Mouse (Mus musculus) stomach, embryonic 14.5 days (tissue): ENCODE data around the gene Gm37240. TPM values are rescaled to one million over a fixed set of nuclear protein-coding genes. Genes with fewer than 3 reads are reported as not detected.

Source experiments
- ATAC-seq: fragments of 200-750 bp; cut with Nextera tagmentation; 2 replicates; pipeline ENCODE4 v1.8.0; 2017; ENCODE audit warnings: low read depth, moderate TSS enrichment; ENCODE audit not compliant: insufficient number of reproducible peaks, insufficient read depth, low FRiP score
- H3K27ac ChIP-seq: fragments of 300-500 bp; sonication (generic); 2 replicates; pipeline ENCODE4 v1.5.1; 2014; ENCODE audit warnings: mild to moderate bottlenecking, low read length, moderate library complexity, mixed read lengths
- H3K27me3 ChIP-seq: fragments of 300-500 bp; sonication (generic); 2 replicates; pipeline ENCODE4 v1.6.1; 2014; ENCODE audit warnings: low read length, control low read depth, mixed read lengths; ENCODE audit not compliant: control insufficient read depth, insufficient read depth
- H3K36me3 ChIP-seq: fragments of 300-500 bp; sonication (generic); 2 replicates; pipeline ENCODE4 v1.6.1; 2014; ENCODE audit warnings: mild to moderate bottlenecking, control low read depth, low read length, moderate library complexity, mixed read lengths; ENCODE audit not compliant: control insufficient read depth, insufficient read depth
- H3K4me1 ChIP-seq: fragments of 300-500 bp; sonication (generic); 2 replicates; pipeline ENCODE4 v1.6.1; 2014; ENCODE audit warnings: low read length, control low read depth, mixed read lengths; ENCODE audit not compliant: control insufficient read depth, insufficient read depth
- H3K4me2 ChIP-seq: fragments of 300-500 bp; sonication (generic); replicated peaks from 2 replicates; pipeline ENCODE4 v1.6.1; 2014; ENCODE audit warnings: low read depth, low read length, control low read depth
- H3K4me3 ChIP-seq: fragments of 300-500 bp; sonication (generic); 2 replicates; pipeline ENCODE4 v1.5.1; 2014; ENCODE audit warnings: low read depth, low read length, control low read depth
- H3K9ac ChIP-seq: fragments of 300-500 bp; sonication (generic); replicated peaks from 2 replicates; pipeline ENCODE4 v1.6.1; 2014; ENCODE audit warnings: low read depth, mild to moderate bottlenecking, control low read depth, low read length, moderate library complexity, mixed read lengths
- H3K9me3 ChIP-seq: fragments of 300-500 bp; sonication (generic); 2 replicates; pipeline ENCODE4 v1.6.1; 2016; ENCODE audit warnings: low read depth, low read length, control low read depth; ENCODE audit not compliant: control insufficient read depth
- WGBS: fragments of 180-500 bp; shearing (Covaris S2); extraction: QIAGEN DNeasy Blood & Tissue Kit; methylation state at CpG from one replicate; pipeline ENCODE4 v1.1.7; 2014; 5-methylcytosine and 5-hydroxymethylcytosine counted together
- polyA plus RNA-seq: library from polyadenylated mRNA; unstranded; fragments of >200 nt; fragmentation: Nextera tagmentation; extraction: Ambion mirVana; gene quantifications from 2 replicates; pipeline ENCODE4 v1.2.1, GENCODE M21; 2014

Gm37240 gene
- polyA plus RNA-seq, 1 experiment from 2014 or later = 9.6 TPM

- no peak overlapping the region for H3K9ac ChIP-seq
- H3K36me3 ChIP-seq = no peaks in the 10 kb centered on the region
- H3K27me3 ChIP-seq = no peaks in the 10 kb centered on the region
These were observed 41.0 kb downstream of the Gm37240 start for GRCm38 (mm10) chr3:85846316-85846715.

GRCm38 (mm10) chr3:85845341-85845740 is 42.0 kb downstream of the Gm37240 start:
- Histone ChIP-seq H3K36me3 (no peaks in the 10 kb centered on the region), H3K27ac (no peak overlapping the region), H3K9ac (no peak overlapping the region), H3K4me1 (0 out of 2 replicates have a peak, but pooled peaks cover 8% of the 10 kb centered on the region), H3K4me2 (no peak overlapping the region), H3K9me3 (no peaks in the 10 kb centered on the region), H3K4me3 (no peak overlapping the region), H3K27me3 (no peaks in the 10 kb centered on the region)
- 66% methylated on average over 6 of the region's 6 CpGs for WGBS
- ATAC-seq = no peak

More at GRCm38 (mm10) chr3:85846316-85846715, 41.0 kb downstream of the Gm37240 start:
- Histone ChIP-seq H3K4me1 (0 out of 2 replicates have a peak, but pooled peaks cover 8% of the 10 kb centered on the region), H3K9me3 (no peaks in the 10 kb centered on the region), H3K4me2 (no peak overlapping the region), H3K27ac (no peak overlapping the region), H3K4me3 (no peak overlapping the region)
- ATAC-seq = no peak
- 88% methylated on average over 1 of the region's 1 CpGs for WGBS

- peak; percentile 33; the same call in 1 of the 2 replicates for ATAC-seq
- Histone ChIP-seq H3K27ac (0 out of 2 replicates have a peak overlapping the region, but pooled peaks have one; percentile 59), H3K9me3 (no peaks in the 10 kb centered on the region), H3K4me1 (0 out of 2 replicates have a peak, but pooled peaks cover 8% of the 10 kb centered on the region), H3K4me2 (no peak overlapping the region), H3K27me3 (no peaks in the 10 kb centered on the region), H3K4me3 (no peak overlapping the region), H3K9ac (no peak overlapping the region), H3K36me3 (no peaks in the 10 kb centered on the region)
These were observed 44.5 kb downstream of the Gm37240 start for GRCm38 (mm10) chr3:85842881-85843218.

GRCm38 (mm10) chr3:85842177-85842880 is 45.0 kb downstream of the Gm37240 start:
- 0 out of 2 replicates have a peak, but pooled peaks have one; percentile 6 for ATAC-seq
- Histone ChIP-seq H3K4me2 (no peak overlapping the region), H3K27me3 (no peaks in the 10 kb centered on the region), H3K4me1 (0 out of 2 replicates have a peak, but pooled peaks cover 8% of the 10 kb centered on the region), H3K27ac (peak overlapping the region; percentile 59; the same call in 1 of the 2 replicates), H3K9ac (no peak overlapping the region), H3K9me3 (no peaks in the 10 kb centered on the region), H3K36me3 (no peaks in the 10 kb centered on the region), H3K4me3 (no peak overlapping the region)
- 29% methylated on average over 9 of the region's 9 CpGs for WGBS

GRCm38 (mm10) chr3:85841454-85842176 is 45.7 kb downstream of the Gm37240 start:
- Histone ChIP-seq H3K36me3 (no peaks in the 10 kb centered on the region), H3K4me2 (no peak overlapping the region), H3K9ac (no peak overlapping the region), H3K4me3 (no peak overlapping the region), H3K27me3 (no peaks in the 10 kb centered on the region), H3K4me1 (0 out of 2 replicates have a peak, but pooled peaks cover 8% of the 10 kb centered on the region), H3K27ac (peak overlapping the region; percentile 59; the same call in 1 of the 2 replicates), H3K9me3 (no peaks in the 10 kb centered on the region)
- no peak for ATAC-seq
- 22% methylated on average over 2 of the region's 2 CpGs for WGBS

GRCm38 (mm10) chr3:85833627-85834026 is 53.7 kb downstream of the Gm37240 start:
- WGBS = 78% methylated on average over 1 of the region's 1 CpGs
- H3K9ac ChIP-seq = no peak overlapping the region
- no peak overlapping the region for H3K27ac ChIP-seq
- H3K4me2 ChIP-seq = no peak overlapping the region
- no peaks in the 10 kb centered on the region for H3K27me3 ChIP-seq
- no peak for ATAC-seq
- H3K4me1 ChIP-seq = no peaks in the 10 kb centered on the region
- H3K9me3 ChIP-seq = no peaks in the 10 kb centered on the region
- H3K4me3 ChIP-seq = no peak overlapping the region
- no peaks in the 10 kb centered on the region for H3K36me3 ChIP-seq

GRCm38 (mm10) chr3:85832490-85833155 is 54.7 kb downstream of the Gm37240 start:
- Histone ChIP-seq H3K27ac (no peak overlapping the region), H3K9ac (no peak overlapping the region), H3K4me2 (no peak overlapping the region), H3K36me3 (no peaks in the 10 kb centered on the region), H3K27me3 (no peaks in the 10 kb centered on the region), H3K4me1 (no peaks in the 10 kb centered on the region), H3K9me3 (no peaks in the 10 kb centered on the region), H3K4me3 (no peak overlapping the region)
- ATAC-seq = no peak
- WGBS = 65% methylated on average over 10 of the region's 10 CpGs

GRCm38 (mm10) chr3:85831785-85832184 is 55.5 kb downstream of the Gm37240 start:
- H3K4me1 ChIP-seq = no peaks in the 10 kb centered on the region
- no peaks in the 10 kb centered on the region for H3K27me3 ChIP-seq
- no peaks in the 10 kb centered on the region for H3K36me3 ChIP-seq
- no peak for ATAC-seq
- H3K4me2 ChIP-seq = no peak overlapping the region
- no peak overlapping the region for H3K9ac ChIP-seq
- H3K4me3 ChIP-seq = no peak overlapping the region
- 52% methylated on average over 1 of the region's 1 CpGs for WGBS
- H3K27ac ChIP-seq = no peak overlapping the region
- H3K9me3 ChIP-seq = no peaks in the 10 kb centered on the region
